Mouse (Mus musculus) megakaryocyte progenitor cell, adult 5-6 weeks (primary cell): ENCODE measurements around the gene Begain. TPM values are rescaled to one million over a fixed set of nuclear protein-coding genes. Genes with fewer than 3 reads are reported as not detected.
A peak's percentile ranks its signal among the peaks of the same experiment; 100 is the strongest.

Experiments
- ATAC-seq: replicated peaks from 2 replicates; pipeline ENCODE4 v1.8.0; 2016; ENCODE audit warnings: mild to moderate bottlenecking, moderate TSS enrichment, inconsistent platforms; ENCODE audit not compliant: poor library complexity
- total RNA-seq, 2 experiments: library from RNA; stranded (forward) in 1 of 2; stranded (reverse) in 1 of 2; fragments of 157-497, 149-512 nt in 1 of 2; fragments of 200-1000 nt in 1 of 2; gene quantifications; 2 replicates each; pipeline versions ENCODE4 v1.2.3 to v1.2.4; 2015 to 2017

Gene Begain
- total RNA-seq (2015) = 0.12 and 0.39 TPM in 2 replicates
- 0.03 and 0.29 TPM in 2 replicates for total RNA-seq (2017)

DNA sequence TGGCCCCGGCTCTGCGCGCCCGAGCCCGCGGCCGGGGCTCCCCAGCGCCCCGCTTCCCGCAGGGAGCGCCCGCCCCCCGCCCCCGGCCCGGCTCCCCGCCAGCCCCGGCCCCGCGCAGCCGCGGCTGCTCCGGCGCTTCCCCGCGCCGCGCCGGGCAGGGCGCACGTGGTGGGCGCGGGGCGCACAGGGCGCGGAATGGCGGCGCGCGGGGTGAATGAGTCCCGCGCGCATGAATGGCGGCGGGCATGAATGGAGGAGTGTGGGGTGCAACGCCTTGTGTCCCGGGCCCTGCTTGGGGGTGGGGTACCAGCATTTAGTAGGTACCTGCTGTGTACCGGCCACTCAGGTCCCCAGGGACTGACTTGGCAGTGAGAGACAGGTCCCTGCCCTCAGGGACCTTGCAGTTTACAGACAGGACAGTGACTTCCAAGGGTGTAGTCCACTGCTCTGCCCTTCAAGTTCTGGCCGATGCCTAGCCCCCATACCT, at the start of gene Begain:
TSS of gene Begain (minus strand) at position 51 of the 487 bp plus-strand sequence.
- ATAC-seq = 0 out of 2 replicates have a peak, but pooled peaks have one; percentile 7

DNA sequence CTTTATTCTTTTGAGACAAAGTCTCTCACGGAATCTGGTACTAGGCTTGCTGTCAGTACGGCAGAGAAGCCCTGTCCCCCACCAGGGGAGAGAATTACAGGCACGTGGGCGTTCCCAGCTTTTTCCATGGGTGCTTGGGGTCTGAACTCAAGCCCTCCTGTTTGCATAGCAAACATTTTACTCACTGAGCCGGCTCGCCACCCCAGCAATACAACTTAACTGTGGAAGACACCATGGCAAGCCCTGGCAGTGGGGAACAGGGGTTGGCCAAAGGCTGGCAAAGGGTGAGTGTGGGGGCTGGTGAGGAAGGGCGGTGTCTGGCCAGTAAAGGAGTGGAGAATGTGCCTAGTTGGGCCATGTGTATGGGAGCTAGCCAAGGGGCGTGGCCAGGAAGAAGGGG, 47.7 kb upstream of the Begain start:
- no peak for ATAC-seq

DNA sequence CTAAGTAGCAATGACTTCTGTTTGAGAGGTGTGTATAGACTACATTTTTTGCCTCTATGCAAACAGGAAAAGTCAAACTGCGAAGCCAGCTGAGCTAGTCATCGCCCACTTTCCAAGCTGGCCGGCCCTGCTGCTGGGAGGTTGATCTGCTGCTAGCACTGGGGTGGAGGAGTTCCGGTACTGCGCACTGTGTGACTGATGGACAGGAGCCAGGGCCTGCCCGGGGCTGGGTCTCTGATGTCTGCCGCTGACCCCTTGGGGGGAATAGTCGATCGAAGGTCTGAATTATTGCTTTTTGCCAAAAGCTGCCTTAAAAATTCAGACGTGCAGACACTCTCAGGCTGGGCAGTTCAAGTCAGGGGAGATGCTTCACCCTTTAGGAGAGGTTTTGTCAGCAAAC, 47.1 kb upstream of the Begain start:
- no peak for ATAC-seq

DNA sequence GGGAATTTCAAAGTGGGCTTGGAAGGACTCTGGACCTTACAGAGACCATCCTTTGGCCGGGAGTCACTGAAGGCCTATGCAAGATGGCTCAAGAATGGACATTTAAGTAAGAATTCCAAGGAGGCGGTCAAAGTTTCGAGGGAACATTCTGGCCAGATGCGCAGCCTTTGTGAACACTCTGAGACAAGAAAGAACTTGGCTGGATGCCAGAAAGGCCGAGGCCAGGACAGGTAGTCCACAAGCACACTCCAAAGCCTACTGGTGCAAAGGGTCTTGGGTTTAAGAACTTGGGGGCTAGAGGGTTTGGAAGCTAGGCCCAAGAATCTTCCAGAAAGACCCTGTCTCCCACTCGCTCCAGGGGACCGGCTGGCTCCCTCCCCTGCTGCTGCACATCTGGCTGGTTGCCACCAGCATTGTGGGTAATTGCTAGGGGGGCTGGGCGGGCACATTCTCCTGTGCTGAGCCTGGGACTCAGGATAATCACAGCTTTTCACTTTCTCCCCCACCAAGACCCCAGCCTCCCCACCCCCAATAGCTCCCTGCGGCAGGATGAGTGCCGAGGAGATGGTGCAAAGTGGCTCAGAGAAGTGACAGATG, 45.1 kb upstream of the Begain start:
- no peak for ATAC-seq

DNA sequence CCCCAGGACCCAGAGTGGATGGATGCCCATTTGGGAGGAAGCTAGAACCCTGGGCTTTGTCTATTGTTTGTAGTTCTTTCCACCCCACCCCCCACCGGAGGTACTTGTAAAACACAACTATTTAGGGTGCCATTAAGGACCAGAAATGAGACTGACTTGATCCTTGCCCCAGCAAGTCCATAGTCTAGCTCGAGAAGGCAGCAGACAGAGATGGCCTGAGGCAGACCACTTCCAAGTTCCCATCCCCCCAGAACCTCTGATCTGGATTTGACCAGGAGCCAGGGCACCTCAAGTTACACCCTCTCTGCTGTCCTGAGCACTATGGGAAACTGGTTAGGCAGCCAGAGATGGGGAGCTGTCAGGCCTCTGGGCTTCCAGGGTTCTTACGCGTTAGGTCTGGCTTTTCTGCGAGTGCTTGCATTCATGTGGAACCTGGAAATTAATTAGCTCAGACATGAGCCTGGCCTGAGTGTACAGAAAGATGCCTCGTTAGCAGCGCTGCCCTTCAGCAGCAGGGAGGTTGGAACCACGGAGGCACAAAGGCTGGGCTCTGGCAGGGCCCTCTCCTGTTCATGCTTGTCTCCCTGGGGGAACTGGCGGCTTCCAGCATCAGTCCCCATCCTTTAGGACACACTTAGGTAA, 44.5 kb upstream of the Begain start:
- ATAC-seq = no peak

GRCm38 (mm10) chr12:109108911-109109310, 40.9 kb upstream of the Begain start:
- ATAC-seq = no peak

GRCm38 (mm10) chr12:109100381-109100780, 32.4 kb upstream of the Begain start:
- no peak for ATAC-seq

DNA sequence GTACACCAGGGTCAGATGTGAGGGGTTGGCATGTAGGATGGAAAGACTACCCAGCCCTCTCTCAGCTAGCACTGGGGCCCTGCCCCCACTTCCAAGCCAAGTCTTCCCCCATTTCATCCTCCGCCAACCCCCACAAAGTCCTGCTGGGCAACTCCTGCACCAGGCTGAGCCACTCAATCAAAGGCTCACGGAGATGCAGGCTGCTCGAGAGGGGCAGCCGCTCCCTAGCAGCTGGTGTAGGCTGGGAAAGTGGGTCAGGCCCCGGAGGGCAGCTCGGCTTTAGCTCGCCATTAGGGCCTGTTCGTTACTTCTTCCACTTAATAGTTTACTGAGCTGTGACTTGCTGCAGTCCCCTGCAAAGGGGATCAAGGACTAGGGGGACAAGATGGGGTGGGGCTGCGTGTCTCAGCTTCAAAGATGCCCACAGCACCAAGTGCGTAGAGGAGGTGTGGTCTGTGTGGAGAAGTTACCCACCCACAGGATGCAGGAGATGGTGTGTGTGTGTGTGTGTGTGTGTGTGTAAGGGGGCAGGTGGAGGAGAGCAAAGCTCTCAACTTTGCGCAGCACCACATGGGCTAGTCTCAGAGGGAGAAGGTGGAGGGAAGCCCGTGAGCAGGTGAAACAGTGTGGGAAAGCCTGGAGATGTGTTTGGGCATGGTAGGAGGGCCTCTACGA, 22.6 kb upstream of the Begain start:
- no peak for ATAC-seq

DNA sequence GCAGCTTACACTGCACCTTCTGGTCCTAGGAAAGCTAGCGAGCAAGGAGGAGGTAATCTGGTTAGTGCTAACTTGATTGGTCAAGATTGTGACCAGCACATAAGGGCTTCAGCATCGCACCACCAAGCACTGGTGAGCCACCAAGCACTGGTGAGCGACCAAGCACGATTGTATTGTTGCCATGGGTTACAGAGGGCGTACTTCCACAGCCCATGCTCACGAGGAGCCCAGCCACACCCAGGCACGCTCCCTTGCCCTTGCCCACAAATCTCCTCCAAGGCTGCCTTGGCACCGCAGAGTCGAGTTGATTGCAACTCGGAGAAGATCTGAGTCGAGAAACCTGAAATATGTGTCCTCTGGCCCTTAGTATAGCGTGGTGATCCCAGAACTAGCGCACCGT, 22.0 kb upstream of the Begain start:
- no peak for ATAC-seq

GRCm38 (mm10) chr12:109086111-109086510, 18.1 kb upstream of the Begain start:
- no peak for ATAC-seq

- ATAC-seq = no peak
These were observed 17.7 kb upstream of the Begain start for GRCm38 (mm10) chr12:109085674-109086073.

DNA sequence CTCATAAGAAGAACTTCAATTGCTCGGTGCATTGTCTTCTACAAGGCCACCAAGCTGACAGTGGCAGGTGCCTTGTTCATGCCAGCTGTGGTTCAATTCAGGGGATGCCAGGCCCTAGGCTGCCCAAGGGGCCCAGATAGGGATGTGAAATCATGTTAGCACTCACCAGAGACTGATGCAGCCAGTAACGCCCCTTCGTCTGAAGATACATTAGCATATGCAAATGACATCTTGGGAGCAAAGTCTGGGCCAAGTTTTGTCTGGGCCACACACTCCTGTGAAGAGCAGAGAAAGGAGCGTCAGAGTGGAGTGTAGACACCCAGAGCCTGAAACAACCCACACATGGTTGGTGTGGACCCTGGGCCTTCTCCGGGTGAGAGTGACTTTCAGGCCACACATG, 17.0 kb upstream of the Begain start:
- ATAC-seq = no peak

DNA sequence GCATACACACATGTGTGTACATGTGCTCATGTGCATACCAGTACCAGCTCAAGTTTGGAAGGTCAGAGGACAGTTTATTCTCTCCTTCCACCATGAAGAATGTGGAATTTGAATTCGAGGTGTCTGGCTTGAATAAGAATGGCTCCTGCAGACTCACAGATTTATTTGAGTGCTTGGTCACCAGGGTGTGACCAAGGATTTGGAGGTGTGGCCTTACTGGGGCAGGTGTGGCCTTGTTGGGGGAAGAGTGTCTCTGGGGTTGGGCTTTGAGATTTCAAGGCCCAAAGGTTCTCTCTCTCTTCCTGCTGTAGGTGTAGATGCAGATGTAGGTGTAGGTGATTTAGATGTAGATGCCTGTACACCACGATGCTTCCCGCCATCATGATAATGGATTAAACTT, 15.5 kb upstream of the Begain start:
- ATAC-seq = no peak

- ATAC-seq = no peak
These were observed 9.0 kb upstream of the Begain start for GRCm38 (mm10) chr12:109077036-109077435.

GRCm38 (mm10) chr12:109074777-109075285, 6.8 kb upstream of the Begain start:
- no peak for ATAC-seq

- peak; percentile 38 for ATAC-seq
These were observed 6.1 kb upstream of the Begain start for GRCm38 (mm10) chr12:109074106-109074505.

DNA sequence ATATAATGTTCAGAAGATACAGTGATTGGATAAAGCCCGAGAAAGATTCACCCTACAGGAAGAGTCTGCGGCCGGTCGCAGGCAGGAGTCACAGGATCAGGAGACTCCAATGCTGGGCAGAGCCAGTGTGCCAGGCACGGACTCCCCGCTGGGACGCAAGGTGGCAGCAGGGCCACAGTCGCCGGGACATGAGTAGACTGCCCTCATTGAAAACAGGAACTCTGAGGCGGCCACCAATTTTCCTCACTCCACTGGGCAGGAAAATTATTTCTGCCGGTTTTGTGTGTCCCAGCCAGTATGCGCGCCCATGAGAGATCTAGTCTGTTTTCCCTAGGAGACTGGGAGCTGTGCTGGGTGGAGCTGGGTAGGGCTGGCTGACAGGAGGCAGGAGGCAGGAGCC, 3.2 kb upstream of the Begain start:
- ATAC-seq = peak; percentile 60

DNA sequence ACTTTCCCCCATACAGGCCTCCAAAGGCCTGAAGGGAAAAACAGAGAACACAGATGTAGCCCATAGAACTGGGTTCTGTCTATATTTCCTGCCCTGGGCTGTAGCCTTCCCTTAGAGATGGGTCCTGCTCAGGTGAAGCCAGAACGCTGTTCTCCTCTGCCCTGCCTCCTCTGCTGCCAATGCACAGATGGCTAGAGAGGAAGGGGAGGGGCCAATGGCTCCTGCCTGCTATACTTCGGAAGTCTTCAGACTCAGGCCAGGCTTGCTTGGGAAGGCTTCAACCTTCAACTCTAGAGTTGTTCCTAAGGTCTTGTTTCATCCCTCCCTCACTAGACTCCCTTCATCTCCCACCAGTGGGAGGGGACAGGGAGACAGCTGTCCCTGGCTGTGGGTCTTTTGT, 1.7 kb upstream of the Begain start:
- no peak for ATAC-seq

DNA sequence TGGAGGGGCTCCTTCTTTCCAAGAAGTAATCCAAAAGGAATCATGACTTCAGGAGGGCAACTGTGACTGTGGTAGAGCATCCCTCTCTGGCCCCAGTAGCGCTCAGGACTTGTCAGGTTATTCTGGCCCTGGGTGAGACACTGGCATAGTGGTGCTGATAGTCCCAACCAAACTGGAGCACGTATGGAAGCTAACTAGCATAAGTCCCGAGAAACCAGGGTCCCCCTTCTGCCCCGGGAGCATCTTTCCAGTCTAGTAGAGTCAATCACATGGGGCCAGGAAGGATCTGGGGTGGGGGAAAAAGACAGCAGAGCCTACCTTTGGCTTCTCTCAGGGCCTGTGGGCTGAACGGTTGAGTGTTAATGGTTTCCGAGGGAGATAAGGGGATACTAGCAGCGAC, 721 bp upstream of the Begain start:
- ATAC-seq = no peak

DNA sequence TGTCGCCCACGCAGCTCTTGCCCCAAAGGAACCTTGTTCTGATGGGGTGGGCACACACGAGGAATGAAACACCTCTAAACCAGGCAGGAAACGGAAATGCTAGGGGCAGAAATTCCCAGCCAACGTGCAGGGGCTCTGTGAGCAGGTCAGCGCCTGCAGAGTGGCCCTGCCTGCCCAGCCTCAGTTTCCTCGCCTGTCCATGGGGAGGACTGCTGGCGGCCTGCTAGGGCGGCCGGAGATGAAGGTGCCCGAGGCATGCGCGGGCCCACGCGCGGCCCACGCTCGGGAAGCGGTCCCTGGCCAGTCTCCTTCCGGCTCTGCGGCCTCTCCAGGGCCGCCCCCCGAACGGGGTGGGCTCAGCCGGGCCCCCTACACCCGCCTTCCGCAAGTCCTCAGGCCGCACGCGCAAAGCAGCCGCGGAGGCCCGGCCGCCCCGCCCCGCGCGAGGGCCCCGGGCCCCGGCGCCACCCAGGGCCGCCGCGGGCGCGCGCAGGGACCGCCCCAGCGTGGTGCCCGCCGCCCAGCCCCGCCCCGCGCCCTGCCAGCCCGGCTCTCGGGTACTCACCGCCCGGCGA, 369 bp downstream of the Begain start:
- ATAC-seq = peak; percentile 59

GRCm38 (mm10) chr12:109058660-109059059, 9.4 kb downstream of the Begain start:
- no peak for ATAC-seq

DNA sequence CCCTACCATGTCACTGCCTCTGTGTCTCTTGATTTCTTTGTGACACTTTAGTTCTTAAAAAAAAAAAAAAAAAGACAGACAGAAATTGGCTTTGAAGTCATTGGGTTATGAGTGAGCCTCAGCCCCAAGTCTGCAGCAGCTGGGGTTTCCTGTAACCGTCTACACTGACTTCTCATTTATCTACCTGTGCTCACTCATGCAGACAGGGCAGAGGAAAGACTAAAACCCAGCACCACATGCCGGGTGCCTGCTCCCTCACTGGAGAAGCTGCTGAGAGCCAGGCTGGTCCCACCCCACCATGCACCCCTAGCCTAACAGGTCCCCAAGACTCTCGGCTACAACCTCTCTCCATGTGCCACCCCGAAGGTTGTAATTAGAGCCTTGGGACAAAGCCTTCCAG, 10.3 kb downstream of the Begain start:
- no peak for ATAC-seq
